25 mouse cellular contexts compared by ENCODE assay signal in genomic region chr2:52843861-52844260, GRCm38 (mm10).
"Had no signal": no experiment of that assay in that cellular context is flagged by ENCODE, and none has a peak within 500 bp of the region (broad histone marks: within the 10 kb centered on the region; RNA-seq: fewer than 3 reads in every experiment).

No protein-coding gene starts in this region.

- DNase-seq: gastrocnemius, postnatal 14 days; gastrocnemius, postnatal 36 days; heart, adult 18-20 months; heart, postnatal 14 days; heart, postnatal 36 days; kidney, adult 11 months; kidney, adult 2 months; kidney, postnatal 10 days; kidney, postnatal 25 days; kidney, postnatal 4 days; layer of hippocampus, adult 9-11 months; layer of hippocampus, postnatal 36 days; left cerebral cortex, postnatal 4 days had no signal

- H3K4me2 ChIP-seq: heart, embryonic 11.5 days; heart, embryonic 13.5 days; heart, embryonic 15.5 days; hindbrain, embryonic 13.5 days; hindbrain, embryonic 15.5 days; limb, embryonic 12.5 days; limb, embryonic 15.5 days; liver, embryonic 12.5 days had no signal

- H3K9ac ChIP-seq: heart, embryonic 13.5 days; heart, embryonic 15.5 days; hindbrain, embryonic 13.5 days; hindbrain, embryonic 15.5 days; limb, embryonic 12.5 days; limb, embryonic 15.5 days; liver, embryonic 12.5 days; liver, embryonic 14.5 days had no signal

- H3K4me3 ChIP-seq: heart, embryonic 13.5 days; heart, embryonic 15.5 days; hindbrain, embryonic 13.5 days; hindbrain, embryonic 15.5 days; layer of hippocampus, adult 2 months; limb, embryonic 12.5 days; limb, embryonic 15.5 days; liver, embryonic 12.5 days had no signal

- H3K4me1 ChIP-seq: heart, embryonic 13.5 days; heart, embryonic 15.5 days; hindbrain, embryonic 13.5 days; hindbrain, embryonic 15.5 days; limb, embryonic 15.5 days; liver, embryonic 12.5 days had no signal

- H3K9me3 ChIP-seq: heart, embryonic 13.5 days; heart, embryonic 15.5 days; hindbrain, embryonic 13.5 days; hindbrain, embryonic 15.5 days; limb, embryonic 12.5 days; limb, embryonic 15.5 days; liver, embryonic 12.5 days had no signal

- H3K27ac ChIP-seq: heart, embryonic 13.5 days; heart, embryonic 15.5 days; hindbrain, embryonic 13.5 days; hindbrain, embryonic 15.5 days; hindbrain, postnatal 0 days; layer of hippocampus, adult 2 months; limb, embryonic 12.5 days; limb, embryonic 15.5 days; liver, embryonic 12.5 days; liver, embryonic 14.5 days had no signal

- ATAC-seq: hindbrain, postnatal 0 days; intestine, embryonic 16.5 days; liver, embryonic 12.5 days had no signal

- H3K36me3 ChIP-seq: heart, embryonic 13.5 days; heart, embryonic 15.5 days; hindbrain, embryonic 13.5 days; hindbrain, embryonic 15.5 days; limb, embryonic 12.5 days; limb, embryonic 15.5 days; liver, embryonic 12.5 days had no signal

- H3K27me3 ChIP-seq: hindbrain, embryonic 13.5 days; hindbrain, embryonic 15.5 days; limb, embryonic 12.5 days; limb, embryonic 15.5 days had no signal
